Mouse (Mus musculus) liver, adult 2 months (tissue): ENCODE measurements around the gene Ccdc117.

Experiments
- CTCF ChIP-seq: fragments of 200-500 bp; IDR thresholded peaks from 2 replicates; pipeline ENCODE4 v1.5.1; 2011; ENCODE audit warnings: low read depth, low read length, control low read depth
- POLR2A ChIP-seq: fragments of 200-500 bp; IDR thresholded peaks from 2 replicates; pipeline ENCODE4 v1.6.1; 2011; ENCODE audit warnings: low read length, control low read depth; ENCODE audit not compliant: insufficient read depth; ENCODE audit errors: extremely low read depth

GRCm38 (mm10) chr11:5516617-5517016 is 25.4 kb downstream of the Ccdc117 start:
- TF ChIP-seq POLR2A (no peak), CTCF (no peak)
